Mouse (Mus musculus): ENCODE measurements at regions not wholly inside any gene's neighbourhood (a gene's known extent, or its start where the extent isn't known, plus 50 kb on each side); places are given as distances from the start of the nearest gene placed in this dataset.
A peak's percentile ranks its signal among the peaks of the same experiment; 100 is the strongest.

- Histone ChIP-seq H3K36me3 (no peaks in the 10 kb centered on the region), H3K27me3 (no peaks in the 10 kb centered on the region), H3K27ac (replicated peaks) (0 out of 2 replicates have a peak overlapping the region, but pooled peaks have one; percentile 10), H3K9ac (replicated peaks) (no peak overlapping the region), H3K4me2 (replicated peaks) (no peak overlapping the region), H3K4me3 (no peak overlapping the region), H3K9me3 (no peaks in the 10 kb centered on the region), H3K4me1 (peaks cover 7% of the 10 kb centered on the region)
- 46% methylated on average over 4 of the region's 4 CpGs for WGBS
- no peak for ATAC-seq (ENCODE audit: low FRiP score, low read depth)
Measured at GRCm38 (mm10) chr1:83752976-83753375, 345.0 kb upstream of the Sphkap start.

- Histone ChIP-seq H3K4me1 (peaks cover 7% of the 10 kb centered on the region), H3K27me3 (no peaks in the 10 kb centered on the region), H3K27ac (replicated peaks) (peak overlapping the region; percentile 76), H3K4me3 (no peak overlapping the region), H3K9ac (replicated peaks) (no peak overlapping the region), H3K36me3 (no peaks in the 10 kb centered on the region), H3K4me2 (replicated peaks) (no peak overlapping the region), H3K9me3 (no peaks in the 10 kb centered on the region)
- 22% methylated on average over 4 of the region's 4 CpGs for WGBS
- ATAC-seq (ENCODE audit: low FRiP score, low read depth): peak; percentile 82
Measured at GRCm38 (mm10) chr1:83748974-83749373, 341.0 kb upstream of the Sphkap start.

DNA sequence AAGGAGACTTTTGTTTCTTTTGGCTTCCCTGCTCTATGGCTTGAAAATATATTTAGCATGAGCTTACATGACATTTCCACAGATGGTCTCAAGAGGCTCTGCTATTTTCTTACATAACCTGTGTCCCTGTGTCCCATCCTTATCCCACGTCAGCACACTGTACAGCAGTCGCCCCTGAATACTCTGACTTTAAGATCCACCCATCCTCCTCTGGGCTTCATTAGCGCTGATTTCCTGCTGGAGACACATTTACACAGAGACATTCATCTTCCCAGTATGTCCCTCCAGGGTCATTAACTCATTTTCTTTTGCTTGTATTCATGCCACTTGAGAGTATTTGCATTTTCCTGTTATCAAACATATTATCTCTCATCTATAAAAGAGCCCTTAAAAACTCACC is 340.1 kb upstream of the Sphkap start:
- Histone ChIP-seq H3K4me3 (no peak overlapping the region), H3K9me3 (no peaks in the 10 kb centered on the region)
- WGBS: 64% methylated on average over 3 of the region's 3 CpGs

GRCm38 (mm10) chr1:83747412-83747811 is 339.4 kb upstream of the Sphkap start:
- H3K27me3 ChIP-seq: no peaks in the 10 kb centered on the region
- ATAC-seq (ENCODE audit: low FRiP score, low read depth): no peak
- no peak overlapping the region for H3K9ac ChIP-seq (replicated peaks)
- no peak overlapping the region for H3K4me3 ChIP-seq
- no peaks in the 10 kb centered on the region for H3K36me3 ChIP-seq
- 90% methylated on average over 3 of the region's 3 CpGs for WGBS
- no peaks in the 10 kb centered on the region for H3K9me3 ChIP-seq
- H3K4me2 ChIP-seq (replicated peaks): no peak overlapping the region
- H3K4me1 ChIP-seq: peaks cover 7% of the 10 kb centered on the region
- 0 out of 2 replicates have a peak overlapping the region, but pooled peaks have one; percentile 39 for H3K27ac ChIP-seq (replicated peaks)

More for the DNA sequence above, 340.1 kb upstream of the Sphkap start:
- Histone ChIP-seq H3K4me1 (peaks cover 7% of the 10 kb centered on the region), H3K27ac (replicated peaks) (peak overlapping the region; percentile 39; the same call in 1 of the 2 replicates), H3K36me3 (no peaks in the 10 kb centered on the region), H3K9ac (replicated peaks) (no peak overlapping the region), H3K4me2 (replicated peaks) (no peak overlapping the region), H3K27me3 (no peaks in the 10 kb centered on the region)
- ATAC-seq (ENCODE audit: low FRiP score, low read depth): no peak

DNA sequence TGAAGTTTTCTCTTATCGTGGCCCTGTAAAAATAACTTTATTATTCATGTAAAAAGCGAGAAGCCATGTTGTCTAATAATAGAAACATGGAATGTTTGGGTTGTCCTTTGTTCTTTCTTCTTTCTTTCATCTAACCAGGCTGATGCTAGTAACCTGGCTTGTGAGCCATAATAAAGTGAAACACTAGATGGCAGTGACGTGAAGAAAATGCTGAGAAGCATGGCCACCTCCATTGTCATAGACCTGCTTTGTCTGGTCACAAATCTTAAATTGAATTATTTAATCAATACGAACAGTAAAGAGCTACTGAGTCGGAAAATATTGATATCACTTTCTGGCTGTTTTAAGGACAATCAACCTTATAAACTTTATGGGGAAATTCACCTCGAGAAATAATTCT is 338.0 kb upstream of the Sphkap start:
- Histone ChIP-seq H3K9me3 (no peaks in the 10 kb centered on the region), H3K9ac (replicated peaks) (no peak overlapping the region), H3K36me3 (no peaks in the 10 kb centered on the region), H3K4me3 (no peak overlapping the region), H3K27ac (replicated peaks) (no peak overlapping the region), H3K4me1 (peaks cover 7% of the 10 kb centered on the region), H3K4me2 (replicated peaks) (no peak overlapping the region), H3K27me3 (no peaks in the 10 kb centered on the region)
- 29% methylated on average over 6 of the region's 6 CpGs for WGBS
- peak; percentile 76 for ATAC-seq (ENCODE audit: low FRiP score, low read depth)

DNA sequence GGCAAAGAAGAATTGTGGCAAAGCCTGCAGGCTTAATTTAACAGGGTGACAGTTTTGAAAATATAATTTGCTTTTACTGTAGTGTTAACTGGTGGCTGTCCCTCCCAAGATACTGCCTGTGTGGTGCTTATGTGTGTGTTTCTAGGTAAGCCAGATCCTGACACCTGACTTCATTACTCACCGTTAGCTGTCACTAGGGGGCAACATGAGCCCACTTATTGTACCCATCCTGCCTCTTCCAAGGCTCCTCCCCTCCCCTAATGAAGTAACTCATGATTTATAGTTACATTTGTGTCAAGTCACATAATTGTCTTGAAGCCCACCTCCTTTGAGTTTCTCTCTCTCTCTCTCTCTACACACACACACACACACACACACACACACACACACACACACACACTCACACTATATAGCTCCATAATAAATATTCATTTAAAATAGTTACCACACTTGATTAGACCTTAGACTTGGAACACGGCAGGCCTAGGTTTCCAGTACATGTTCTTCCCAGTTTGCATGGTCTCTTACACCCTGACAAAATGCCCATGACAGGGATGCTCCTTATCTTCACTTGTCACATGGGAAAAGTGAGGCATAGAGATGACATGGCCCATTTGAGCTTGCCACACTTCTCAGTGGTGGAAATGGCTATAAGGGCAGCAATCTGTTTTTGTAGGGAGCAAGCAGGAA is 328.6 kb upstream of the Sphkap start:
- Histone ChIP-seq H3K36me3 (no peaks in the 10 kb centered on the region), H3K9ac (replicated peaks) (no peak overlapping the region), H3K4me3 (no peak overlapping the region), H3K4me2 (replicated peaks) (no peak overlapping the region), H3K27me3 (no peaks in the 10 kb centered on the region), H3K27ac (replicated peaks) (no peak overlapping the region), H3K9me3 (no peaks in the 10 kb centered on the region), H3K4me1 (no peaks in the 10 kb centered on the region)
- 50% methylated on average over 2 of the region's 2 CpGs for WGBS
- ATAC-seq (ENCODE audit: low FRiP score, low read depth): no peak

GRCm38 (mm10) chr1:83731682-83732081 is 323.7 kb upstream of the Sphkap start:
- Histone ChIP-seq H3K4me3 (no peak overlapping the region), H3K9ac (replicated peaks) (no peak overlapping the region), H3K4me2 (replicated peaks) (no peak overlapping the region), H3K36me3 (no peaks in the 10 kb centered on the region), H3K27me3 (no peaks in the 10 kb centered on the region), H3K27ac (replicated peaks) (no peak overlapping the region), H3K9me3 (no peaks in the 10 kb centered on the region), H3K4me1 (no peaks in the 10 kb centered on the region)
- no peak for ATAC-seq (ENCODE audit: low FRiP score, low read depth)
- WGBS: 83% methylated on average over 1 of the region's 1 CpGs

DNA sequence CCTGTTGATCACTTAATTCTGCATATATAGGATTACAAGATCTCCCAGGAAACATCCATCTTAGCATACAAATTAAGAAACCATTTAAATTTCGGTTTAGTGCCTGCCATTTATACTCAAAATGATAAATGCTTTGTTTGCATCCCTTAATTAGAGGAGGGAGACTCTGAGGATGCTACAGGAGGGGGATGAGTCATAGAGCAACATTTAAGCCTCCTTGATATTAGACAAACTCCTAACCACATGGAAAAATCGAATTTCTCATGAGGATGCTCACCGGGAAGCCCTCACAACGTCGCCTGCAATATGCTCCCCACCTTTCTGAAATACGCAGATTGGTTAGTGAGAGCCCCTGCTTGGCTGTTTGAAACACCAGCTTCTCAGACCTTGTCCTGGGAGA is 320.8 kb upstream of the Sphkap start:
- Histone ChIP-seq H3K27me3 (no peaks in the 10 kb centered on the region), H3K4me1 (no peaks in the 10 kb centered on the region), H3K9me3 (no peaks in the 10 kb centered on the region), H3K27ac (replicated peaks) (no peak overlapping the region), H3K4me3 (no peak overlapping the region), H3K9ac (replicated peaks) (no peak overlapping the region), H3K4me2 (replicated peaks) (no peak overlapping the region), H3K36me3 (no peaks in the 10 kb centered on the region)
- 73% methylated on average over 6 of the region's 6 CpGs for WGBS
- no peak for ATAC-seq (ENCODE audit: low FRiP score, low read depth)

DNA sequence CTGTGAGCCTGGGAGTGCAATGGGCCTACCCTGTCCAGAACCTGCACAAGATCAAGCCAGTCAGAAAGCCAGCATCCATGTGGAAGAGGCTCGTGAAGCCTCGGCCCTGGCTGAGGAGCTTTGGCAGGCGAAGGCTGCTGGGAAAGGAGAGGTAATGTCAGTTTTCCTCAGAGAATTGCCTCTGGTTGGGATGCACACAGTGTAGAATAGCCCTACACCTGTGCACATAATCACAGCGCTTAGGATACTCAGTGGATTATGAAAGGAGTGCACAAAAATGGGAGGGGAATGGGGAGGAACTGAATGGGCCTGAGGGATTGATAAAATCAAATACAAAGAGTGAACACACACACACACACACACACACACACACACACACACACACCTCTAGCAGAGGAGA is 319.9 kb upstream of the Sphkap start:
- peak; percentile 34; the same call in 1 of the 2 replicates for ATAC-seq (ENCODE audit: low FRiP score, low read depth)
- H3K4me1 ChIP-seq: no peaks in the 10 kb centered on the region
- H3K9me3 ChIP-seq: no peaks in the 10 kb centered on the region
- H3K27me3 ChIP-seq: no peaks in the 10 kb centered on the region
- H3K27ac ChIP-seq (replicated peaks): no peak overlapping the region
- H3K36me3 ChIP-seq: no peaks in the 10 kb centered on the region
- H3K4me3 ChIP-seq: no peak overlapping the region
- H3K9ac ChIP-seq (replicated peaks): no peak overlapping the region
- no peak overlapping the region for H3K4me2 ChIP-seq (replicated peaks)
- WGBS: 79% methylated on average over 4 of the region's 4 CpGs

- peak; percentile 83 for ATAC-seq (ENCODE audit: low FRiP score, low read depth)
- H3K9me3 ChIP-seq: no peaks in the 10 kb centered on the region
- no peak overlapping the region for H3K9ac ChIP-seq (replicated peaks)
- no peaks in the 10 kb centered on the region for H3K4me1 ChIP-seq
- 80% methylated on average over 4 of the region's 4 CpGs for WGBS
- no peak overlapping the region for H3K4me2 ChIP-seq (replicated peaks)
- no peaks in the 10 kb centered on the region for H3K36me3 ChIP-seq
- H3K27ac ChIP-seq (replicated peaks): no peak overlapping the region
- H3K27me3 ChIP-seq: no peaks in the 10 kb centered on the region
- no peak overlapping the region for H3K4me3 ChIP-seq
Measured at GRCm38 (mm10) chr1:83727215-83727614, 319.2 kb upstream of the Sphkap start.

GRCm38 (mm10) chr1:83723096-83723495 is 315.1 kb upstream of the Sphkap start:
- Histone ChIP-seq H3K4me3 (no peak overlapping the region), H3K9me3 (no peaks in the 10 kb centered on the region), H3K27me3 (no peaks in the 10 kb centered on the region), H3K27ac (replicated peaks) (no peak overlapping the region), H3K36me3 (no peaks in the 10 kb centered on the region), H3K9ac (replicated peaks) (no peak overlapping the region), H3K4me2 (replicated peaks) (no peak overlapping the region), H3K4me1 (no peaks in the 10 kb centered on the region)
- ATAC-seq (ENCODE audit: low FRiP score, low read depth): no peak
- 78% methylated on average over 1 of the region's 1 CpGs for WGBS

GRCm38 (mm10) chr1:83720166-83720565 is 312.2 kb upstream of the Sphkap start:
- 83% methylated on average over 1 of the region's 1 CpGs for WGBS
- H3K4me3 ChIP-seq: no peak overlapping the region
- H3K4me1 ChIP-seq: no peaks in the 10 kb centered on the region
- H3K4me2 ChIP-seq (replicated peaks): no peak overlapping the region
- H3K27ac ChIP-seq (replicated peaks): no peak overlapping the region
- ATAC-seq (ENCODE audit: low FRiP score, low read depth): no peak
- no peaks in the 10 kb centered on the region for H3K36me3 ChIP-seq
- no peak overlapping the region for H3K9ac ChIP-seq (replicated peaks)
- no peaks in the 10 kb centered on the region for H3K27me3 ChIP-seq
- H3K9me3 ChIP-seq: no peaks in the 10 kb centered on the region

- no peaks in the 10 kb centered on the region for H3K36me3 ChIP-seq
- no peaks in the 10 kb centered on the region for H3K9me3 ChIP-seq
- no peak overlapping the region for H3K9ac ChIP-seq (replicated peaks)
- 0% methylated on average over 1 of the region's 1 CpGs for WGBS
- no peak overlapping the region for H3K4me3 ChIP-seq
- no peaks in the 10 kb centered on the region for H3K27me3 ChIP-seq
- H3K27ac ChIP-seq (replicated peaks): no peak overlapping the region
- H3K4me1 ChIP-seq: no peaks in the 10 kb centered on the region
- no peak overlapping the region for H3K4me2 ChIP-seq (replicated peaks)
- ATAC-seq (ENCODE audit: low FRiP score, low read depth): no peak
Measured at GRCm38 (mm10) chr1:83717056-83717455, 309.1 kb upstream of the Sphkap start.

All from midbrain, embryonic 12.5 days (tissue).